Mouse (Mus musculus) common myeloid progenitor, adult 5-6 weeks (primary cell): ENCODE measurements around the gene Ugt1a1. TPM values are rescaled to one million over a fixed set of nuclear protein-coding genes. Genes with fewer than 3 reads are reported as not detected.
A peak's percentile ranks its signal among the peaks of the same experiment; 100 is the strongest.
"Not testable (repeated sequence)": the region's sequence is repeated elsewhere in the genome, so short reads cannot be mapped to it uniquely, and the experiment has no call there.

Source experiments
- ATAC-seq: replicated peaks from 2 replicates; pipeline ENCODE4 v1.8.0; 2016; ENCODE audit warnings: low read depth, mild to moderate bottlenecking, moderate TSS enrichment, inconsistent platforms; ENCODE audit not compliant: poor library complexity, severe bottlenecking
- total RNA-seq: library from RNA; stranded (forward); fragments of 200-1000, 187-1606 nt; gene quantifications from 2 replicates; pipeline ENCODE4 v1.2.3, GENCODE M21; 2017

Ugt1a1 gene
- 1.4 TPM in 1 of 2 replicates, not detected in the other for total RNA-seq

DNA sequence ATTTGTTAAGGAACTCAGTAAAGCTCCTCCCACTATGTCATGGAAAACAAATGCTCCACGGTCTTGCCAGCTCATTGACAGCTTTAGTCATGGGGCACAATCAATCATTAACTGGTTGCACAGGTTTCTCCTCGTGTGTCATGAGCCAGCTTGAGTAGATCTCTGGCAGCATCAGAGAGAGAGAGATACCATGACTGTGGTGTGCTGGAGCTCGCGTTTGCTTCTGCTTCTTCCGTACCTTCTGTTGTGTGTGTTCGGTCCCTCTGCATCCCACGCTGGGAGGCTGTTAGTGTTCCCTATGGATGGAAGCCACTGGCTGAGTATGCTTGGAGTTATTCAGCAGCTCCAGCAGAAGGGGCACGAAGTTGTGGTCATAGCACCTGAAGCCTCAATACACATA, at the start of gene Ugt1a1:
Gene Ugt1a1 (plus strand): TSS at position 148 of the 400 bp plus-strand sequence.
- ATAC-seq: no peak

DNA sequence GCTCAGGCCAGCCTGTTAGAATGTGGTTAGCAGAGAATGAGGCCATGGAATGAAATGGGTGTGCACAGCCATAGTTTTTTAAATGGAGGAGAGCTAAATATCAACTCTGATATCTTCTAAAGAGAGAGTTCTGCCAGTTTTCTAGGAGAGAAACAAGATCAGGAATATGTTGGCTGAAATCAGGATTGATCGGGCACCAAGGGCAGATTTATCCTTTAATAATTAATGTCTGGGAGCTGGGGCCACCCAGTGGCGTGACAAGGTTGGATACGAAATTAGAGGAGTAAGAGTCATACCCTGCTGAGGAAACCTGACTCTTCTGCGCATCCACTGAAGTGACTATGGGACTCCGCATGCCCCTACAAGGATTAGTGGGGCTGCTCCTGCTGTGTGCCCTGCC, 46.0 kb upstream of the Ugt1a1 start, which contains the start of gene Ugt1a5:
Gene Ugt1a5 (plus strand): TSS at position 302 of the 400 bp plus-strand sequence.
- ATAC-seq: no peak

DNA sequence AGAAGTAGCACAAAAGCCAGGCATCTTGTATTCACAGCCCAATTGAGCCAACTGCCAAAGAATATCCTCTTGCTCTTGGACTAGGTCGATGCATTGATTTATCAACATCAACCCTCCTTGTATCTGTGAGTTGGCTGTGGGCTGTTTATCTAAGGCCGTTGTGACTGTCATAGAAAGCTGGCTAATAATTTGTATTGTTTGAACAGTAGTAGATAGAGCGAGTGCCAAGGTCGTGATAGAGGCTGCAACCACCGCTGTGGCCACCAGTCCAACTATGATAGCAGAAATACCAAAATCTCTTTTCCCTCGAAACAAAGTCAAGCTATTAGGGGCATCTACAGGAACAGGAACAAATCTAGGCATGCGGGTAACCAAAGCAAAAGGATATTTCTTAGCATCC, 39.6 kb upstream of the Ugt1a1 start:
- ATAC-seq: not testable (repeated sequence)

DNA sequence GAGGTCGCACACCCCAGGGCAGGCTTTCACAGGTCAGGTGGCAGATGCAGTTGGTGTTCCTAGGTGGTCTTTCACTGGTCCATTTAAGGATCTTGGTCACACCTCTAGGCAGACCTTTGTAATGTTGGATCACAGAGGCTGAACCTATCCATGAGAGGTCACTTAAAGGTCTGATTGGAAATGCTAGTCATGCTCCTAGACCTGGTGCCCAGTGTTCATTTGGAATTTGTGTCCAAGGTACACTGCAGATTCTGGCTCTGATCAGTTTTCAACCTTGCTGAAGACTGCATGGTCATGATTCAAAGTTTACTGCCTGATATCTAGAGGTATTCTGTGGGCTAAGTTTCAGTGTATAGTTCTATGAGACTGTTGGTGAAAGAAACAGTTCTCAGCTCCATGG, 32.1 kb upstream of the Ugt1a1 start:
- ATAC-seq: no peak

DNA sequence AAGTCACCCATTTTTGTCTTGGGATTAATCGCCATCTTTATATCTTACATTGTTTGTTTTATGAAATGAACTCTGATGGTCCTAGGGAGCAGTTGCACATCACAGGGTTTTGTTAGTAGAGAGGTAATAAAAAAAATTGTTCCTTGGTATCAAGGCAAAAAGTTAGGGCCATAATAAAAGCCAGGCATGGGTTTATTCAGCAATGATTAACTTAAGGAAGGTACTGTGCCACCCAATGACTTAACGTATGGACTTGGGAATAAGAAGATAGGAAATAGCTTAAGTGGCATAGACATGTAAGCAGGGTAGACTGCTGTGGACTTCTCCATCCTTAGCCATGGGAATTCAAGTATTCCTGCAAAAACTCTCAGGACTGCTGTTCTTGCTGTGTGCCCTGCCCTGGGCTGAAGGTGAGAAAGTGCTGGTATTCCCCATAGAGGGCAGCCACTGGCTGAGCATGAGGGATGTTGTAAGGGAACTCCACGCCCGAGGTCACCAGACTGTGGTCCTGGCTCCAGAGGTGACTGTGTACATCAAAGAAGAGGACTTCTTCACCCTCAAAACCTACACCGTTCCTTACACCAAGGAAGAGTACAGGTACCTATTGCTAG, 25.3 kb upstream of the Ugt1a1 start:
- ATAC-seq: no peak

DNA sequence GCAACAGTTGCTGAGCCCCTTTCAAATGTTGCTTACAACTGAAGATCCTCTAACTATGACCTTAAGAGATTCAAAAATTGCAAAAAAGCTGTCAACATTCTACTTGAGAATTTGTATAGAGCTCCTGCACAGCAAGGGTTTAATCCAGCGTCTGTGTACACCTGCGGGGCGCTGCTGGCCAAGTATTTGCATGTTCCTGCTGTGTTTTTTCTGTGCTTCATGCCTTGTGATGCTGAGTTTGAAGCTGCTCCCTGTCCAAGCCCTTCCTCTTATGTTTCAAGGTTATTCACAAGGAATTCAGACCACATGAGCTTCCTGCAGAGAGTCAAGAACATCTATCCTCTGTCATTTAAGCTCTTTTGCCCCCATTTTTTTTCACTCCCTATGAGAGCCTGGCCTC, 19.6 kb upstream of the Ugt1a1 start:
- ATAC-seq: no peak

DNA sequence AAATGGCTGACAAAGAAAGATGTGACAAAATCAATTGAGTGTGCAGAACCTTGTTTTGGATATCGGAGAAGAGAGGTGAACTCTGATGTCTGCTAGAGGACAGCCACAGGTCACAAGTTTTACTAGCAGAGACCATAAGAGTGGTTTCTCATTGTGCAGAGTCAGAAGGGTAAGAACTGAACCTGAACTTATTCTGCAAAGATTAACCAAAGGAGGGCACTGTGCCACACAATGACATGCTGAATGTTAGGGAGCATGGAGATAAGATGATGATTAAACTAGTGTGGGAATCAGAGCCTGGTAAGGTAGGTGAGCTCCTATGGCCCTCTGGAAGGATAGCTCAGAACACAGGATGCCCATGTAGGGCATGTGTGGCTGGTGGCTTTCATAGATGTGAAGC, 16.1 kb upstream of the Ugt1a1 start:
- ATAC-seq: no peak

DNA sequence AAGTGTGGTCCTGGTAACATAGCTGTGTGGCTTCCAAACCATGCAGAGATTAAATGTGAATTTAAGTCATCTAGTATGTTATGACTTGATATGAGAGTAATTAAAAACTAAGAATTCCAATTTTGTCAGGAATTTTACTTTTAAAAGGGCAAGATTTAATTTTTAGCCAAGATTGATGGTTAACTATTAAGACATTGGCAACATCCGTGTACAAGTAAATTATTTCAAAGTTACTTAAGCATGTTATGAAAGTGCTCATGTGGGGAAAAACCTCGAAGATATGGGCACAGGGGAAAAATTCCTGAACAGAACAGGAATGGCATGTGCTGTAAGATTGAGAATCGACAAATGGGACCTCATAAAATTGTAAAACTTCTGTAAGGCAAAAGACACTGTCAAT, 14.3 kb upstream of the Ugt1a1 start:
- ATAC-seq: no peak

DNA sequence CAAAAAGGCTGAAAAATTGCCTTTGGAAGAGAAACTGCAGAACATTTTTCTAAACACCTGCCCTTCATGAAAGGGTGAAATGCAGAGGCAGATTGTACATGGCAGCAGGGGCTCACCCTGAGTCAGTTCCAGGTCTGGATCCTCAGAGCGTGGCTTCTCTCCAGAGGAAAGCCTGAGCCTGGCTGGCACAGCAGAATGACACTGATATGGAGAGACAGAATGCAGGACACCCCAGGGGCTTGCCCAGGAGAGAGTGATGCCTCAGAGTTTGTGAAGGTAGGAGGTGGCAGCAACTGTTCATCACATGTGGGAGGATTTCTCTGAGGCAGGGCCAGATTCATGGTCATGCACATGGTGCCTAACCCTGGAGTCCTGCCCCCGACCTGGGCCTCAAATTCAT, 11.8 kb upstream of the Ugt1a1 start:
- ATAC-seq: no peak

DNA sequence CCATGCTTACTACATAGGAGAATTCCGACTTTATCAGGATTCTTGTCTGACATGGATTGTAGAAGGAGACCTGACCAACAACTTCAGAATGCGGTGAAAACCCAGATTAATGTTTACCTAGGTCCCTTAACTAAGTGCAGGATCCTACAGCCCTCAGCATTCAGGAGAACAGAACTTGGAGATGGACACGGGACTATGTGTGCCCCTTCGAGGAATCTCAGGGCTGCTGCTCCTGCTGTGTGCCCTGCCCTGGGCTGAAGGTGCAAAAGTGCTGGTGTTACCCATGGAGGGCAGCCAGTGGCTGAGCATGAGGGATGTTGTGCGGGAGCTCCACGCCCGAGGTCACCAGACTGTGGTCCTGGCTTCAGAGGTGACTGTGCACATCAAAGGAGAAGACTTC, 11.3 kb upstream of the Ugt1a1 start, which contains the start of gene Ugt1a2:
Gene Ugt1a2 (plus strand): TSS at position 146 of the 400 bp plus-strand sequence.
- ATAC-seq: no peak

DNA sequence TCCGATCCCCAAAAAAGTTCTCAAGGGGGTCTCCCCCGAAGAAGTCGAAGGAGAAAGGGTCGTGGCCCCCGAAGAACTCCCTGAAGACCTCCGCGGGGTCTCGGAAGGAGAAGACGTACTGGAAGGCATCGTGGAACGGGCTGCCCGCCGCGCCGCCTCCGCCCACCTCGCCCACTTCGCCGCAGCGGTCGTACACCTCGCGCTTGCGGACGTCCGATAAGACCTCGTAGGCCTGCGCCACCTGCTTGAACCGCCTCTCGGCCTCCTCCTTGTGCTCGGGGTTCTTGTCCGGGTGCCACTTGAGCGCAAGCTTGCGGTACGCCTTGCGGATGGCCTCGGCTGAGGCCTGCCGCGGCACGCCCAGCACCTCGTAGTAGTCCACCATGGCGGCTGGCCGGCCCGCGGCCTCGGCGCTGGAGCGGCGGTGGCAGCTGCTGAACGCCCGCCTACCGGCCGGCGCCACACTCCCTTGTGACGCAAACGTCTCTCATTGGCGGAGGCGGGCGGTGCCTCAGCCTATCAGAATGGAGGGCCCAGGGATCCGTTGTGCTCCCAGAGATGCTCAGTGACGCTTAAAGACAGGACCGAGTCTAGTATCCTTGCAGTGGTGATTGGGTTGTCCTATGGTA, 6.4 kb upstream of the Ugt1a1 start, which contains the start of gene Dnajb3:
Gene Dnajb3 (minus strand): TSS at position 489 of the 629 bp plus-strand sequence.
- peak; percentile 84 for ATAC-seq

DNA sequence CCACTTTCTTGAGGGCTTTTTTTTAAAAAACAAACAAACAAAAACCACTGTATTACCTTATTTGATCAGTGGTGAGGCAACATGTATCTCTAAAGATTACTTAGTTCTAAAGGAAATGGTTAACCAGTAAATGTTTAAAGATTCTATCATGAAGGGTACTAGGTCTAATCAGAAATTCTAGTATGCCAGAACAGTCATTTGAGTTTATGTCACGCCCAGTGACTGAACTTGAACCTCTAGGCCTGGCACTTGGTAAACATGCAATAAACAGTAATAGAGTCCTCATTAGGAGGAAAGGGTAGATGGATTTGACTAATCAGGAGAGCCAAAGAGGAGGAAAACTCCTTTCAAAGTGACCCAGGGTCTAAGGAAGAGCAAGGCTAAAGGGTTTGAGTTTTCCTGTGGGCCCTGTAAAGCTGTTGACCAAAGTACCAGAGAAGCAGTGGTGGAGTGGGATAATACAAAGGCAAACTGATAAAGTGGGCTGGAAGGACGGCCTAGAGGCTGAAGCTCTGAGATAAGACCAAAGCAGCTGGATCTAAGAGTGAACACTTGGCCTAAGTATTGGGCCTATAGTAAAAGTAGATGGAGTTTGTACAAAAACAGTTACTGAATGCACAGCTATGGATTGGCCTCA, 4.8 kb upstream of the Ugt1a1 start:
- ATAC-seq: peak; percentile 52; the same call in 1 of the 2 replicates

DNA sequence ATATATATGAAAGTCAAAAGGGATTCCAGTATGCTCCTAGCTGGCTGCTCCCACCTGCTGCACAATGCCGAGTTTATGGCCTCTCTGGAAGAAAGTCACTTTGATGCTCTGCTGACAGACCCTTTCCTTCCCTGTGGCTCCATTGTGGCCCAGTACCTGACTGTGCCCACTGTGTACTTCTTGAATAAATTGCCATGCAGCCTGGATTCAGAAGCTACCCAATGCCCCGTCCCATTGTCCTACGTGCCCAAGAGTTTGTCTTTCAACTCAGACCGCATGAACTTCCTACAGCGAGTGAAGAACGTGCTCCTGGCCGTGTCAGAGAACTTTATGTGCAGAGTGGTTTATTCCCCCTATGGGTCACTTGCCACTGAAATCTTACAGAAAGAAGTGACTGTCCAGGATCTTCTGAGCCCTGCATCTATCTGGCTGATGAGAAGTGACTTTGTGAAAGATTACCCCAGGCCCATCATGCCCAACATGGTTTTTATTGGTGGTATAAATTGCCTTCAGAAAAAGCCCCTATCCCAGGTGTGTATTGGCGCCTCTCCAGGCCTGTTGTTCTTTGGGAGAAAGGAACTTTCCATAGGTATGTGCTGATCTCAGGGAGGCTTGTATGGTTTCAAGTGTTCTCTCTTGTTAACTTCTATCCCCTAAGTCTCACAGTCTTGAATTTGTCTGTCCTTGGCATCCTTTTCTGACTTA, 734 bp downstream of the Ugt1a1 start:
- no peak for ATAC-seq

DNA sequence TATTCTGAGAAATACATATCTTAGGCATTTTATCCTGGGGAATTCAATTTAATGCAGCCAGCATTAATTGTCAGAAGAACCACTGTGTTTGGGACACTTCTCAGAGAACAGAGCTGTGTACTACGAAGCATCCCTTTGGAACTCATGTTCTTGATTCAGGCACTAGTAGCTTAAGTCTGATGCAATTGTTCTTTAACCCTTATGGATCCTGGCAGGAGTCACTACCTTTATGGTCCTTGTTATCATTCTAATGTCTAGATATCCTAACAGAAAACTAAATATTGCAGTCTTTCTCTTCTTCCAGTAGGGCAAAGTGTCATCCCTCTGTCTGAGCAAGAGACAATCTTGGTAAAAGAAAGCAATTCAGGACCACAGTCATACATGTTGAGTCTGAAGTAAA, 1.3 kb downstream of the Ugt1a1 start:
- no peak for ATAC-seq

DNA sequence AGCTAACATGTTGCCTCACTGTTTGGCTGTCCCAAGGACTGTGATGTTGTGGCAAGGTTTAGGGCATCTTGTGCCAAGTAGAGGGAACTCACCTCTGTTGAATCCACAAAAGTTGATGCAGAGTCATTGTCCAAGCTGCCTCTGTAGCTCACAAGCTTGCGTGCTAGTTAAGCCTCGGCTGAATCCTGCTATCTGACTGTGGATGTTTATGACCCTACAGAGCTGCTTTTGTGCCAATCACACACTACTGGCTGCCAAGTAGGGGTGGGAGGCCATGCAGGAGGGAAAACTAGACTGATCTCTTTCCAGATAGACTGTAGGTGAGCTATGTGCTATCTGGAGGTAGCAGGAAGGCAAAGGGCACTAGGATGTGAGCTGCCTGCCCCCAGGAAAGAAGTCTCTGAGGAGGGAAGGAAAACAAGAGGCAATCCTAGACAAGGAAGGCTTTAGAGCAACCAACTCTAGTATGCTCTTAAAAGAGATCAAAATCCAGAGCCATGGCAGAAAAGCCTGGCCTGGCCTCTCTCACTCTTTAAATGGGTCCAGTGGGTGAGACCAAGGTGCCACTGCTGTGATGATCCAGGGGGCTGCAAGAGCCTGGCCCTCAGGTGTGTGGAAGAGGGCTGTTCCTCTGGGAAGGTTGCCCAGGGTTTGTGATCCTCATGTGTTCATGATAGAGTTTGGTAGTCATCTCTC, 2.2 kb downstream of the Ugt1a1 start:
- ATAC-seq: no peak

DNA sequence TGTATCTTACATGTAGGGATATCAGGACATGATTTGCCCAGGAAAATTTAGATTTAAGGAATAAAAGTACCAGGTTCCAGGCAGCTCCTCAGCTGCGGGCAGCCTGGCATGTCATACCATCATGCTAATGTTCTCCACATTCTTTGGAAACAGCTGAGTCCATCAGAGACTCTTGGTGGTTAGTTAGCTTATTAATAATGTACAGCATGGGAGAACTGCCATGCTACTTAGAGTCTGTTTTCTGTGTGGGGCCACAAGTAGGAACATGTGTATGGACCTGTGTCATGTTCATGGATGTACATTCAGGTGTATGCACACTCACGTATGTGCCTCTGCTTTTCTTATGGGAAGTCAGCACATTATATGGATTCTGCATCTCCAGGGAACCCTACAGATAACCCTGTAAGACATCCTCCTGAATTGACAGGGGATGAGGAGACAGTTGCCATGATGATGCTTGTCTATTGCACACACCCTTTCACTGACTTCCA, 2.7 kb downstream of the Ugt1a1 start:
- no peak for ATAC-seq

DNA sequence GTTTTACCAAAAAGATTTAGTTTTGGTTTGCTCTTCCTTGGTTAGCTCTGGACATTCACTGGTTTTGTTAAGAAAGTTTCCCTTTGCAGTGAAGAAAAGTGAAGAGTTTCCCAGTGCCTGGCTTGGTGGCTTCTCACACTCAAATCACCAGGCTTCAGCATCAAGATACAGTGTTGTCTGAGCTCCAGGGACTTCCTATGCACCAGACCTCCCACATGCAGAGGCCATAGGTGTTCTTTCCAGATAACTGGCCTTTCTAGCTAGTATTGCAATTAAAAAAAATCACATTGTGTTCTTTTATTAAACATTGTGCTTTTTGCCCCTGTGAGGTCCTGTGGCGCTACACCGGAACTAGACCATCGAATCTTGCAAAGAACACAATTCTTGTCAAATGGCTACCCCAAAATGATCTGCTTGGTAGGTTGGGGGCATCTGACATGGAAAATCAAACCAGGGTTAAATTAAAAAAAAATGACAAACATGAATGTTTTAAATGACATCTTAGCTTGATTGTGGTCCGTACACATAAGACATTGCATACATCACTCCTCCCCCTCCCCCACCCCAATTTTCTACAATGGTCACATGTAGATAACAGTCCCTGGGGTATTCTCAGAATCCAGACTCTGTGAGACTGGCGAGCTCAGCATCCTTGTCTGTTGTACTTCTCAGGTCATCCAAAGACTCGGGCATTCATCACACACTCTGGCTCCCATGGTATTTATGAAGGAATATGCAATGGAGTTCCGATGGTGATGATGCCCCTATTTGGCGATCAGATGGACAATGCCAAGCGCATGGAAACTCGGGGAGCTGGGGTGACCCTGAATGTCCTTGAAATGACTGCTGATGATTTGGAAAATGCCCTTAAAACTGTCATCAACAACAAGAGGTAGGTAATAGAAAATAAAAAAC, 4.0 kb downstream of the Ugt1a1 start:
- no peak for ATAC-seq

DNA sequence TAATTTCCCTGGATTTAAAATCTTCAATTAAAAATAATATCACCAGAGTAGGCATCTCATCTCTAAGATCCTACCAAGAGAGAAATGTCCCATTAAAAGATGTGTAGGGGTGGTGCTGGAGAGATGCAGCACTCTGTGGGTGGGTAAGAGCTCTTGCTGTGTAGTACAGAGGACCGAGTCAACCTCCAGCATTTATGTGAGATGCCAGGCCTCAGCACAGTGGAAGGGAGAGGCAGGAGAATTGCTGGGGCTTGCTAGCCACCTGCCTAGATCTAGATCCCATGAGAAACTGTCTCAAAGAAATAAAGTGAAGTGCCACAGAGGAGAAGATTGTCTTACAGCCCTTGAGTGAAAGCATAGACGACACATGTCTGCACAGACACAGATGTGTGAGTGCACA, 4.8 kb downstream of the Ugt1a1 start:
- no peak for ATAC-seq

DNA sequence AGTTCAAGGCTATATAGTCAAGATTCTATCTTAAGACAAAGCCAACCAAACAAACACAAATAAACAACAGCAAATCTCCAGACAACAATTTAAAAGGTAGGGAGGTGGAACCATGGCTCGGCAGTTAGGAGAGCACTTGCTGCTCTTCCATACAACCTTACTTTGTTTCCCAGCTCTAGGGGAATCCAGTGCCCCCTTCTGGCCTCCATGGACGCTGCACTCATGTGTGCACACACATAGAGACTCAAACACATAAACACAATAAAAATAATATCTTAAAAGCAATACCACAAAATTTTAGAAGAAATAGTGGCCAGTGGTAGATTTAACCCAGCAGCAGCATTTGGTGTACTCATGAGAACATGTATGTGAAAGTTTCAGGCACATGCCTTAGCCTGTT, 5.4 kb downstream of the Ugt1a1 start:
- no peak for ATAC-seq
